Mouse (Mus musculus): ENCODE measurements at regions not wholly inside any gene's neighbourhood (a gene's known extent, or its start where the extent isn't known, plus 50 kb on each side); places are given as distances from the start of the nearest gene placed in this dataset.
"Not testable (repeated sequence)": the region's sequence is repeated elsewhere in the genome, so short reads cannot be mapped to it uniquely, and the experiment has no call there.

- no peak for DNase-seq (ENCODE audit: low read depth, low spot score)
Observed at GRCm38 (mm10) chr12:51294971-51295477, 52.8 kb upstream of the G2e3 start.

- DNase-seq (ENCODE audit: low read depth, low spot score): no peak
Observed at GRCm38 (mm10) chr12:51278358-51278757, 69.5 kb upstream of the G2e3 start.

GRCm38 (mm10) chr12:51275818-51276538 is 71.9 kb upstream of the G2e3 start:
- peak; percentile 23 for DNase-seq (ENCODE audit: low read depth, low spot score)

- DNase-seq (ENCODE audit: low read depth, low spot score): no peak
Observed at GRCm38 (mm10) chr12:51273486-51273885, 74.4 kb upstream of the G2e3 start.

GRCm38 (mm10) chr12:51242839-51243238 is 105.0 kb upstream of the G2e3 start:
- no peak for DNase-seq (ENCODE audit: low read depth, low spot score)

- no peak for DNase-seq (ENCODE audit: low read depth, low spot score)
Observed at GRCm38 (mm10) chr12:51241131-51241781, 106.6 kb upstream of the G2e3 start.

- DNase-seq (ENCODE audit: low read depth, low spot score): no peak
Observed at GRCm38 (mm10) chr12:51211691-51212090, 136.2 kb upstream of the G2e3 start.

- no peak for DNase-seq (ENCODE audit: low read depth, low spot score)
Observed at GRCm38 (mm10) chr12:51196289-51196688, 151.6 kb upstream of the G2e3 start.

GRCm38 (mm10) chr12:51195136-51195535 is 152.7 kb upstream of the G2e3 start:
- DNase-seq (ENCODE audit: low read depth, low spot score): no peak

GRCm38 (mm10) chr12:51190754-51191153 is 157.1 kb upstream of the G2e3 start:
- DNase-seq (ENCODE audit: low read depth, low spot score): no peak

- DNase-seq (ENCODE audit: low read depth, low spot score): no peak
Observed at GRCm38 (mm10) chr12:51190186-51190585, 157.7 kb upstream of the G2e3 start.

- no peak for DNase-seq (ENCODE audit: low read depth, low spot score)
Observed at GRCm38 (mm10) chr12:51188229-51188628, 159.6 kb upstream of the G2e3 start.

GRCm38 (mm10) chr12:51187726-51188125 is 160.1 kb upstream of the G2e3 start:
- no peak for DNase-seq (ENCODE audit: low read depth, low spot score)

- DNase-seq (ENCODE audit: low read depth, low spot score): no peak
Observed at GRCm38 (mm10) chr12:51185751-51186150, 162.1 kb upstream of the G2e3 start.

GRCm38 (mm10) chr12:51174906-51175756 is 172.7 kb upstream of the G2e3 start:
- no peak for DNase-seq (ENCODE audit: low read depth, low spot score)

- DNase-seq (ENCODE audit: low read depth, low spot score): no peak
Observed at GRCm38 (mm10) chr12:51165186-51165585, 182.7 kb upstream of the G2e3 start.

GRCm38 (mm10) chr12:51160995-51161394 is 186.9 kb upstream of the G2e3 start:
- DNase-seq (ENCODE audit: low read depth, low spot score): no peak

- DNase-seq (ENCODE audit: low read depth, low spot score): no peak
Observed at GRCm38 (mm10) chr12:51160122-51160521, 187.7 kb upstream of the G2e3 start.

GRCm38 (mm10) chr12:51147963-51148362 is 199.9 kb upstream of the G2e3 start:
- DNase-seq (ENCODE audit: low read depth, low spot score): no peak

GRCm38 (mm10) chr12:51143840-51144239 is 204.0 kb upstream of the G2e3 start:
- no peak for DNase-seq (ENCODE audit: low read depth, low spot score)

GRCm38 (mm10) chr12:51143196-51143595 is 204.7 kb upstream of the G2e3 start:
- no peak for DNase-seq (ENCODE audit: low read depth, low spot score)

GRCm38 (mm10) chr12:51133676-51134075 is 214.2 kb upstream of the G2e3 start:
- DNase-seq (ENCODE audit: low read depth, low spot score): not testable (repeated sequence)

Data from CD4-positive, CD25-positive, alpha-beta regulatory T cell, adult 2 months (primary cell).